Mouse (Mus musculus): ENCODE measurements around the gene Apba1. TPM values are rescaled to one million over a fixed set of nuclear protein-coding genes. Genes with fewer than 3 reads are reported as not detected.

Gene Apba1
- polyA plus RNA-seq, 2 experiments: 0.04 to 0.07 TPM

GRCm38 (mm10) chr19:23893093-23893889 lies 134.6 kb downstream of the Apba1 start:
- no peak for ATAC-seq (ENCODE audit: insufficient read depth)
- Histone ChIP-seq H3K36me3 (replicated peaks; ENCODE audit: control insufficient read depth, insufficient read depth, low read depth) (no peaks in the 10 kb centered on the region), H3K27me3 (ENCODE audit: control insufficient read depth, insufficient read depth, low read length) (peaks cover 16% of the 10 kb centered on the region), H3K4me2 (ENCODE audit: low read depth) (peak overlapping the region; percentile 25), H3K4me1 (replicated peaks; ENCODE audit: control insufficient read depth in 2 of 2, insufficient read depth in 2 of 2, low read length in 1 of 2) (no peaks in the 10 kb centered on the region), H3K9me3 (ENCODE audit: control insufficient read depth, low read length) (no peaks in the 10 kb centered on the region), H3K27ac (no peak overlapping the region), H3K9ac (replicated peaks) (no peak overlapping the region), H3K4me3 (ENCODE audit: insufficient read depth in 1 of 2, low read depth in 2 of 2, low read length in 2 of 2) (no peak overlapping the region)
- no peak for TF ChIP-seq EP300 (IDR thresholded peaks at IDR 0.05; ENCODE audit: low read depth)
- TF ChIP-seq CTCF (IDR thresholded peaks at IDR 0.05; ENCODE audit: low read depth): no peak
- 20% methylated on average over 106 of the region's 110 CpGs for WGBS (ENCODE audit: insufficient replicate concordance)
- DNase-seq (ENCODE audit: low read depth in 3 of 3, low spot score in 3 of 3): no peak

- WGBS (ENCODE audit: insufficient replicate concordance): 54% methylated on average over 9 of the region's 9 CpGs
- H3K27me3 ChIP-seq (ENCODE audit: control insufficient read depth, insufficient read depth, low read length): peaks cover 16% of the 10 kb centered on the region
- H3K4me1 ChIP-seq (replicated peaks; ENCODE audit: control insufficient read depth in 2 of 2, insufficient read depth in 2 of 2, low read length in 1 of 2): no peaks in the 10 kb centered on the region
- DNase-seq (ENCODE audit: low read depth in 3 of 3, low spot score in 3 of 3) (no peak), ATAC-seq (ENCODE audit: insufficient read depth) (no peak)
- H3K4me2 ChIP-seq (ENCODE audit: low read depth): no peak overlapping the region
- TF ChIP-seq EP300 (IDR thresholded peaks at IDR 0.05; ENCODE audit: low read depth) (no peak), CTCF (IDR thresholded peaks at IDR 0.05; ENCODE audit: low read depth) (no peak)
- H3K27ac ChIP-seq: no peak overlapping the region
- no peaks in the 10 kb centered on the region for H3K36me3 ChIP-seq (replicated peaks; ENCODE audit: control insufficient read depth, insufficient read depth, low read depth)
- H3K9me3 ChIP-seq (ENCODE audit: control insufficient read depth, low read length): no peaks in the 10 kb centered on the region
- H3K9ac ChIP-seq (replicated peaks): no peak overlapping the region
- no peak overlapping the region for H3K4me3 ChIP-seq (ENCODE audit: insufficient read depth in 1 of 2, low read depth in 2 of 2, low read length in 2 of 2)
Measured at GRCm38 (mm10) chr19:23893946-23894345, 135.3 kb downstream of the Apba1 start.

GRCm38 (mm10) chr19:23894822-23895221 lies 136.1 kb downstream of the Apba1 start:
- DNase-seq (ENCODE audit: low read depth in 3 of 3, low spot score in 3 of 3) (no peak), ATAC-seq (ENCODE audit: insufficient read depth) (no peak)
- TF ChIP-seq CTCF (IDR thresholded peaks at IDR 0.05; ENCODE audit: low read depth) (no peak), EP300 (IDR thresholded peaks at IDR 0.05; ENCODE audit: low read depth) (no peak)

GRCm38 (mm10) chr19:23896915-23897314 lies 138.2 kb downstream of the Apba1 start:
- Histone ChIP-seq H3K9me3 (ENCODE audit: control insufficient read depth, low read length) (no peaks in the 10 kb centered on the region), H3K9ac (replicated peaks) (no peak overlapping the region), H3K27me3 (ENCODE audit: control insufficient read depth, insufficient read depth, low read length) (peaks cover 16% of the 10 kb centered on the region), H3K4me3 (ENCODE audit: insufficient read depth in 1 of 2, low read depth in 2 of 2, low read length in 2 of 2) (no peak overlapping the region), H3K36me3 (replicated peaks; ENCODE audit: control insufficient read depth, insufficient read depth, low read depth) (no peaks in the 10 kb centered on the region), H3K4me1 (replicated peaks; ENCODE audit: control insufficient read depth in 2 of 2, insufficient read depth in 2 of 2, low read length in 1 of 2) (no peaks in the 10 kb centered on the region), H3K27ac (no peak overlapping the region), H3K4me2 (ENCODE audit: low read depth) (no peak overlapping the region)
- WGBS (ENCODE audit: insufficient replicate concordance): 18% methylated on average over 8 of the region's 8 CpGs
- DNase-seq (ENCODE audit: low read depth in 3 of 3, low spot score in 3 of 3): no peak
- TF ChIP-seq EP300 (IDR thresholded peaks at IDR 0.05; ENCODE audit: low read depth): no peak
- no peak for TF ChIP-seq CTCF (IDR thresholded peaks at IDR 0.05; ENCODE audit: low read depth)
- no peak for ATAC-seq (ENCODE audit: insufficient read depth)

More at GRCm38 (mm10) chr19:23894822-23895221, 136.1 kb downstream of the Apba1 start:
- H3K27ac ChIP-seq: no peak overlapping the region
- H3K4me3 ChIP-seq (ENCODE audit: insufficient read depth in 1 of 2, low read depth in 2 of 2, low read length in 2 of 2): no peak overlapping the region
- no peak overlapping the region for H3K4me2 ChIP-seq (ENCODE audit: low read depth)
- H3K36me3 ChIP-seq (replicated peaks; ENCODE audit: control insufficient read depth, insufficient read depth, low read depth): no peaks in the 10 kb centered on the region
- H3K27me3 ChIP-seq (ENCODE audit: control insufficient read depth, insufficient read depth, low read length): peaks cover 16% of the 10 kb centered on the region
- 65% methylated on average over 3 of the region's 3 CpGs for WGBS (ENCODE audit: insufficient replicate concordance)
- H3K9ac ChIP-seq (replicated peaks): no peak overlapping the region
- H3K4me1 ChIP-seq (replicated peaks; ENCODE audit: control insufficient read depth in 2 of 2, insufficient read depth in 2 of 2, low read length in 1 of 2): no peaks in the 10 kb centered on the region
- H3K9me3 ChIP-seq (ENCODE audit: control insufficient read depth, low read length): no peaks in the 10 kb centered on the region

- no peaks in the 10 kb centered on the region for H3K4me1 ChIP-seq (replicated peaks; ENCODE audit: control insufficient read depth in 2 of 2, insufficient read depth in 2 of 2, low read length in 1 of 2)
- H3K4me2 ChIP-seq (ENCODE audit: low read depth): no peak overlapping the region
- TF ChIP-seq CTCF (IDR thresholded peaks at IDR 0.05; ENCODE audit: low read depth): no peak
- TF ChIP-seq EP300 (IDR thresholded peaks at IDR 0.05; ENCODE audit: low read depth): no peak
- no peak overlapping the region for H3K9ac ChIP-seq (replicated peaks)
- no peak overlapping the region for H3K27ac ChIP-seq
- no peaks in the 10 kb centered on the region for H3K9me3 ChIP-seq (ENCODE audit: control insufficient read depth, low read length)
- DNase-seq (ENCODE audit: low read depth in 3 of 3, low spot score in 3 of 3) (no peak), ATAC-seq (ENCODE audit: insufficient read depth) (no peak)
- H3K4me3 ChIP-seq (ENCODE audit: insufficient read depth in 1 of 2, low read depth in 2 of 2, low read length in 2 of 2): no peak overlapping the region
- H3K27me3 ChIP-seq (ENCODE audit: control insufficient read depth, insufficient read depth, low read length): peaks cover 2% of the 10 kb centered on the region
- WGBS (ENCODE audit: insufficient replicate concordance): 59% methylated on average over 11 of the region's 11 CpGs
- no peaks in the 10 kb centered on the region for H3K36me3 ChIP-seq (replicated peaks; ENCODE audit: control insufficient read depth, insufficient read depth, low read depth)
Measured at GRCm38 (mm10) chr19:23898501-23898900, 139.8 kb downstream of the Apba1 start.

Measured in liver, embryonic 14.5 days (tissue).